Mouse (Mus musculus) kidney, postnatal 0 days (tissue): ENCODE results near the gene Ampd3. TPM values are rescaled to one million over a fixed set of nuclear protein-coding genes. Genes with fewer than 3 reads are reported as not detected.

Experiments used
- ATAC-seq: fragments of 200-750 bp; cut with Nextera tagmentation; replicated peaks from 2 replicates; pipeline ENCODE4 v1.8.0; 2017; ENCODE audit warnings: low read depth, moderate number of reproducible peaks, moderate TSS enrichment, moderate library complexity; ENCODE audit not compliant: low FRiP score
- DNase-seq: peaks from one replicate; pipeline ENCODE4 v3.0.0-alpha.2; 2016; ENCODE audit warnings: low spot score
- H3K27ac ChIP-seq: fragments of 300-500 bp; sonication (generic); 2 replicates; pipeline ENCODE4 v1.5.1; 2014; ENCODE audit warnings: mild to moderate bottlenecking
- H3K27me3 ChIP-seq: fragments of 300-500 bp; sonication (generic); 2 replicates; pipeline ENCODE4 v1.6.1; 2014; ENCODE audit warnings: low read length, mixed read lengths; ENCODE audit not compliant: insufficient read depth
- H3K36me3 ChIP-seq: fragments of 300-500 bp; sonication (generic); 2 replicates; pipeline ENCODE4 v1.6.1; 2014; ENCODE audit warnings: low read length, mixed read lengths; ENCODE audit not compliant: insufficient read depth
- H3K4me1 ChIP-seq: fragments of 300-500 bp; sonication (generic); replicated peaks from 2 replicates; pipeline ENCODE4 v1.6.1; 2014; ENCODE audit warnings: antibody characterized with exemption, low read length, mixed read lengths; ENCODE audit not compliant: insufficient read depth
- H3K4me2 ChIP-seq: fragments of 300-500 bp; sonication (generic); 2 replicates; pipeline ENCODE4 v1.6.1; 2014; ENCODE audit warnings: mild to moderate bottlenecking, low read length, moderate library complexity, mixed read lengths
- H3K4me3 ChIP-seq: fragments of 300-500 bp; sonication (generic); replicated peaks from 2 replicates; pipeline ENCODE4 v1.5.1; 2014; ENCODE audit warnings: low read depth, low read length
- H3K9ac ChIP-seq: fragments of 300-500 bp; sonication (generic); 2 replicates; pipeline ENCODE4 v1.6.1; 2014; ENCODE audit warnings: low read depth, low read length
- H3K9me3 ChIP-seq: fragments of 300-500 bp; sonication (generic); replicated peaks from 2 replicates; pipeline ENCODE4 v1.6.1; 2016; ENCODE audit warnings: low read length, inconsistent platforms, mixed read lengths
- CTCF ChIP-seq: IDR thresholded peaks from 2 replicates; pipeline ENCODE4 v1.5.1; 2016; ENCODE audit warnings: antibody characterized with exemption, low read depth, mild to moderate bottlenecking, moderate library complexity
- WGBS: fragments of 180-500 bp; shearing (Covaris S2); extraction: QIAGEN DNeasy Blood & Tissue Kit; methylation state at CpG from one replicate; pipeline ENCODE4 v1.1.7; 2014; 5-methylcytosine and 5-hydroxymethylcytosine counted together
- polyA plus RNA-seq: library from polyadenylated mRNA; unstranded; fragments of >200 nt; fragmentation: Nextera tagmentation; extraction: Ambion mirVana; gene quantifications from 2 replicates; pipeline ENCODE4 v1.2.1, GENCODE M21; 2015

Gene Ampd3
- polyA plus RNA-seq, 1 experiment from 2014 or later, result 12.7 TPM

DNA sequence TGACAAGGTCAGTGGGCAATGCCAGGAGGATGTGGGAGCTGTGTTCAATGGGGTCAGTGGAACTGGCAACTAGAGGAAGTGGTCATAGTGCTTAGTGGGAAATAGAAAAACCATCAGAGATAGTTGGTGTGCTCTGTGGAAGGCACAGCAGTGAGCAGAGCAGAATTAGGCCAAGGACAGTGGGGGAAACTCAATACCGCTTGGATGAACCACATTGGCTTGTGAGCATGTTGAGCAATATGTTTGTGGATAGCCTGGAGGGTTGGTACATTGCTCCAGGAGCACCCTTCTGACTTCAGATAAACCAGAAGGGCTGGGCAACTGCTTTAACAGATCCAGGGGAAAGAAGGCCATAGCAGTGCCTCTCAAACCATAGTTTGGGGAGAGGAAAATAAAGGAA is 80.4 kb downstream of the Ampd3 start:
- H3K27me3 ChIP-seq, result no peaks in the 10 kb centered on the region
- no peak for ATAC-seq
- H3K36me3 ChIP-seq, result no peaks in the 10 kb centered on the region
- no peak for TF ChIP-seq CTCF
- H3K27ac ChIP-seq, result no peak overlapping the region
- no peak overlapping the region for H3K9ac ChIP-seq
- no peaks in the 10 kb centered on the region for H3K9me3 ChIP-seq
- no peak overlapping the region for H3K4me3 ChIP-seq
- DNase-seq, result no peak
- no peak overlapping the region for H3K4me2 ChIP-seq
- no peaks in the 10 kb centered on the region; the same call in 1 of the 2 replicates for H3K4me1 ChIP-seq
- WGBS, result 97% methylated on average over 1 of the region's 1 CpGs

- no peak for ATAC-seq
- Histone ChIP-seq H3K27ac (no peak overlapping the region), H3K27me3 (no peaks in the 10 kb centered on the region), H3K4me1 (peaks cover 4% of the 10 kb centered on the region; the same call in 1 of the 2 replicates), H3K36me3 (no peaks in the 10 kb centered on the region), H3K9ac (0 out of 2 replicates have a peak overlapping the region, but pooled peaks have one; percentile 3), H3K4me3 (no peak overlapping the region), H3K9me3 (no peaks in the 10 kb centered on the region), H3K4me2 (no peak overlapping the region)
- TF ChIP-seq CTCF, result no peak
- WGBS, result 47% methylated on average over 7 of the region's 7 CpGs
- peak; percentile 43 for DNase-seq
These were observed 83.7 kb downstream of the Ampd3 start for GRCm38 (mm10) chr7:110851541-110852203.

DNA sequence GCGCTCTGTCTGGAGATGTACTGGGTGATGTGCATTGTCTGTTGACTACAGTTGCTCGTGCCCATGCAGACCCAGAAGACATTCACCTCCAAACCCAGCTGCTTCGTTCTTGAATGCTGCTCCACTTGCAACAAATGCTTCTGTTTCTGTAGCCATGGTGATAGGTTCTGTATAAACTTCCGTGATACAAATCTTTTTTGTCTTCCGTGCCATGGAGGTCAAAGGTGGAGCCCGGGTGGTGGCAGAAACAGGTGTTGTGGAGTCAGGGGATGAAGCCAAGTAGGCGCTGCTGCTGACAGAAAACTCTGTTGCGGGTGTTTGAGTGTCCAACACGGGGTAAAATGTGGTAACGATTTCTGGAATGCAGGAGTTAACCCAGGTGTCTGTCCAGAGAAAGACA is 85.6 kb downstream of the Ampd3 start:
- DNase-seq, result no peak
- Histone ChIP-seq H3K4me3 (no peak overlapping the region), H3K4me1 (peaks cover 4% of the 10 kb centered on the region; the same call in 1 of the 2 replicates), H3K27me3 (no peaks in the 10 kb centered on the region), H3K9me3 (no peaks in the 10 kb centered on the region), H3K36me3 (no peaks in the 10 kb centered on the region), H3K4me2 (no peak overlapping the region), H3K27ac (no peak overlapping the region), H3K9ac (no peak overlapping the region)
- 53% methylated on average over 10 of the region's 10 CpGs for WGBS
- ATAC-seq, result no peak
- TF ChIP-seq CTCF, result no peak

- Histone ChIP-seq H3K4me2 (no peak overlapping the region), H3K4me3 (no peak overlapping the region), H3K36me3 (no peaks in the 10 kb centered on the region), H3K9ac (no peak overlapping the region), H3K27ac (no peak overlapping the region), H3K27me3 (no peaks in the 10 kb centered on the region), H3K4me1 (peaks cover 4% of the 10 kb centered on the region; the same call in 1 of the 2 replicates), H3K9me3 (no peaks in the 10 kb centered on the region)
- ATAC-seq, result peak; percentile 17; the same call in 1 of the 2 replicates
- DNase-seq, result no peak
- WGBS, result 47% methylated on average over 3 of the region's 3 CpGs
- no peak for TF ChIP-seq CTCF
These were observed 86.5 kb downstream of the Ampd3 start for GRCm38 (mm10) chr7:110854519-110854918.

DNA sequence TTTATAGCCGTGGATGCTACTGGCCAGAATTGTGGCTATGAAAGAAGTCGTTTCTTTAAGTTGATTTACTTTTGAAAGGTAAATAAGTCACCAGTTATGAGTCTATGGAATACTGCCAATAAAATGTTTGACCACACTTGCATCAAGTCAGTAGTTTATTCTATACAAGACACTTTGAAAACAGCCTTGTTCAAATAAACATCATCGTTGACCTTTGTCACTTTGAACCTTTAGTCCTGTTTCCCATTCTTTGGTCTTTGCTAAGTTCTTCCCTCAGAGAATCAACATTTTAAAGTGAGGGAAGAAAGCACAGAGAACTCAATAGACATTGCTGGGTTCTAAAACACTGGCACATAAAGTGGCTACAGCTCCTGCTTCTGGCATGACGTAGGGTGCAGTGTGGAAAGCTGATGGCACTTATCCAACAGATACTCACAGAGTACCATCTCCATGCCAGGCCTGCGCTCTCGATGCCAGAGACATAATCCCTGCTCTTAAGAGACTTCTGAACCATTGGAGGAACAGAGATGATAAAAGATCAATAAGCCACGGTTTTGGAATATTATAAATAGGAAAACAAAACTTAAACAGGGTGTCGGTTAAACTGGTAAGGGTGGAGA is 87.0 kb downstream of the Ampd3 start:
- H3K27me3 ChIP-seq, result no peaks in the 10 kb centered on the region
- H3K36me3 ChIP-seq, result no peaks in the 10 kb centered on the region
- TF ChIP-seq CTCF, result no peak
- ATAC-seq (peak; percentile 29; the same call in 1 of the 2 replicates), DNase-seq (peak; percentile 87)
- no peak overlapping the region for H3K9ac ChIP-seq
- 61% methylated on average over 8 of the region's 8 CpGs for WGBS
- H3K27ac ChIP-seq, result peak overlapping the region; percentile 54
- no peak overlapping the region for H3K4me3 ChIP-seq
- H3K9me3 ChIP-seq, result no peaks in the 10 kb centered on the region
- H3K4me1 ChIP-seq, result peaks cover 4% of the 10 kb centered on the region; the same call in 1 of the 2 replicates
- H3K4me2 ChIP-seq, result no peak overlapping the region

GRCm38 (mm10) chr7:110855604-110856003 is 87.6 kb downstream of the Ampd3 start:
- no peak overlapping the region for H3K4me3 ChIP-seq
- no peak for TF ChIP-seq CTCF
- no peak for DNase-seq
- no peaks in the 10 kb centered on the region for H3K9me3 ChIP-seq
- no peaks in the 10 kb centered on the region for H3K36me3 ChIP-seq
- ATAC-seq, result no peak
- no peaks in the 10 kb centered on the region for H3K27me3 ChIP-seq
- peak overlapping the region; percentile 54 for H3K27ac ChIP-seq
- 84% methylated on average over 1 of the region's 1 CpGs for WGBS
- peaks cover 4% of the 10 kb centered on the region; the same call in 1 of the 2 replicates for H3K4me1 ChIP-seq
- no peak overlapping the region for H3K4me2 ChIP-seq
- no peak overlapping the region for H3K9ac ChIP-seq
